Mouse (Mus musculus): ENCODE results near the gene Ifnar1. TPM values are rescaled to one million over a fixed set of nuclear protein-coding genes. Genes with fewer than 3 reads are reported as not detected.

The Ifnar1 gene
- polyA plus RNA-seq, 1 experiment from 2014 or later, result 43.9 TPM

DNA sequence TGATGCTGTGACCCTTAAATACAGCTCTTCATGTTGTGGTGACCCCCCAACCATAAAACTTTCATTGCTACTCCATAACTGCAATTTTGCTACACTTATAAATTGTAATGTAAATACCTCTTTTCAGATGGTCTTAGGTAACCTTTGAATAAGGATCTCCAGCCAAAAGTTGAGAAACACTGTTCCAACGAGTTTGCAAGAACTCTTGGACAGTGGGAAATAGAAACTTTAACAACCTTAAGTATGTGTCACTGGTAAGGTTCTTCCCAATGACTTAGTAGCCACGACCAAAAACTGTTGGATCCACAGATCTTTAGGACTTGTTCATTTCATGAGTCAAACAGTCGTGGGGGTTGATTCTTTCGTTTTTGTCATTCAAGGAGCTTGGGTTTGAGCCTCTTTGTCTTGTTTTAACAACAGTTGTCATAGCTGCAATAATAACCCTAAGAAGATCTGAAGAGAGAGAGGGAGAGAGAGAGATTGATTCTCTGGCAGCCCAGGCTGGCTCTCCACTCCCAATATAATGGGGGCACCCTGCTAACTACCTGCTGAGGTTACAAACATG is 21.1 kb upstream of the Ifnar1 start:
- DNase-seq (ENCODE audit: low spot score), result no peak
- H3K27ac ChIP-seq, result peak overlapping the region; percentile 85
- WGBS, result 87% methylated on average over 4 of the region's 4 CpGs
- H3K36me3 ChIP-seq, result 0 out of 2 replicates have a peak, but pooled peaks cover 8% of the 10 kb centered on the region
- H3K4me1 ChIP-seq, result peaks cover 41% of the 10 kb centered on the region
- H3K27me3 ChIP-seq (ENCODE audit: insufficient read depth, poor library complexity, severe bottlenecking), result no peaks in the 10 kb centered on the region
- no peaks in the 10 kb centered on the region for H3K9me3 ChIP-seq
- peak overlapping the region; percentile 66 for H3K4me3 ChIP-seq

DNA sequence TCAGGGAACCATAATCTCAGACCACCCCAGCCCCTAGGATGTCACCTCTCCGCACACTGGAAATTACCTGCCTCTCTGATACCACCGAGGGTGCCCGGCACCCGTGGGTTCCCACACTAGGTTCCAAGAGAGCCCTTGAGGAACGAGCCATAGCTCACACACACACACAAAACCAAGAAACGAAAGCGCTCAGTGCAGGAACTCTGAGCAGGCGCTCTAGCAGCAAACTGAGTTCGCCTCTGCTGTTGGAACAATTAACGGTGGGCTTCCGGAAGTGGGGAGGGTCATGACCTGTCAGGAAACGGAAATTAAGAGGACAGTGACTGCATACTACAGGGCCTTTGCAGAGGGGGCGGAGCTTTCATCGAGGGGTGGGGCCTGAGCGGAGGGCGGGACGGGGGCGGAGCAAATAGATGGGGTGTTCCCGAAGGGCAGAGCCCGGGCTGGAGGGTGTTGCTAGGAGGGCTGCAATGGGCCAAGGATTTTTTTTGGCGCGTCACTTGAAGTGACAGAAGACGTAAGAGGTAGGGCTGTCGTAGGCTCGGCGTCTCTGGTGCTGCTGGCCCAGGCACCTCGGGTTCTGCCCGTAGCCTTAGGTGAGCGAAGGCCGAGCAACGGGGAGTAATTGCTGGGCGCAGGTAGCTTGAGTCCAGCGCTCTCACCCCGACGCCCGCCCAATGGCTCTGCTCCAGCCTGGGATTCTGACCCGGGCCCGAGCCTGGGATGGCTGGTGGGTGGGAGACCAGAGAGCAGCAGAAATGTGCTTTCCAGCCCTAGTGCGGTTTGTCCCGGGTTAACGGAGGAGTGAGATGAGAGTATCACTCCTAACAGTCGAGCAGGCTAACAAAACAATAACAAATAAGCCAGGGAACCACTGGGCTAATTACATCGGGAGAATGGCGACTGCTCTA is 20.2 kb upstream of the Ifnar1 start:
- H3K4me1 ChIP-seq, result peaks cover 41% of the 10 kb centered on the region
- peak overlapping the region; percentile 66 for H3K4me3 ChIP-seq
- WGBS, result 2% methylated on average over 44 of the region's 44 CpGs
- H3K9me3 ChIP-seq, result no peaks in the 10 kb centered on the region
- H3K27me3 ChIP-seq (ENCODE audit: insufficient read depth, poor library complexity, severe bottlenecking), result no peaks in the 10 kb centered on the region
- H3K36me3 ChIP-seq, result 0 out of 2 replicates have a peak, but pooled peaks cover 8% of the 10 kb centered on the region
- peak; percentile 99 for DNase-seq (ENCODE audit: low spot score)
- peak overlapping the region; percentile 85 for H3K27ac ChIP-seq

DNA sequence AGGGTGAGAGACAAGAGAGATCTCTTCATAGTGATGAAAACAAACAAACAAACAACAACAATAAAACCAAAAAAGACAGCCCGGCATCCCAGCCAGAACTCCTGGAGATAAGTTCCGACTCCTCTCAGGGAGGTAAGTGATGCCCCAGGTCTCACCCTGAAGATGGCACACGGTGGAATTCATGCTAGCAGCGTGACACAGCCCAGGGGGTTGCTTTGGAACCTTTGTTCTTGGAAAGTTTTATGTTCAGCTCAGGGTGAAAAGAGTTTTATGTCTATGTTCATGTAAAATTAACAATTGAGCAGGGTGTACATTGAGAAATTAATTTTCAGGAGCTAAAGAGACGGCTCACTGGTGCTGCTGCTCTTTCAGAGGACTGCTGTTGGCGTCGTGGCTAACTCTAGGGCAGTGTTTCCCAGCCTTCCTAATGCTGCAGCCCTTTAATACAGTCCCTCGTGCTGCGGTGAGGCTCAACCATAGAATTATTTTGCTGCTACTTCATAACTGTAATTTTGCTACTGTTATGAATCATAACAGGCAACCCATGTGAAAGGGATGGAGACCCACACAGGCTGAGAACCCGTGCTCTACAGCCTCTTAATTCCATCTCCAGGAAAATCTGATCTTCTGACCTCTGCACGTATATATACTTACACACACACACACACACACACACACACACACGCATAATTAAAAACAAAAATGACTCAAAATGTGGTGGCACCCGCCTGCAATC is 19.4 kb upstream of the Ifnar1 start:
- H3K27ac ChIP-seq, result peak overlapping the region; percentile 85
- no peaks in the 10 kb centered on the region for H3K9me3 ChIP-seq
- DNase-seq (ENCODE audit: low spot score), result no peak
- 53% methylated on average over 13 of the region's 13 CpGs for WGBS
- peaks cover 41% of the 10 kb centered on the region for H3K4me1 ChIP-seq
- H3K4me3 ChIP-seq, result peak overlapping the region; percentile 66
- H3K36me3 ChIP-seq, result 0 out of 2 replicates have a peak, but pooled peaks cover 8% of the 10 kb centered on the region
- H3K27me3 ChIP-seq (ENCODE audit: insufficient read depth, poor library complexity, severe bottlenecking), result no peaks in the 10 kb centered on the region

DNA sequence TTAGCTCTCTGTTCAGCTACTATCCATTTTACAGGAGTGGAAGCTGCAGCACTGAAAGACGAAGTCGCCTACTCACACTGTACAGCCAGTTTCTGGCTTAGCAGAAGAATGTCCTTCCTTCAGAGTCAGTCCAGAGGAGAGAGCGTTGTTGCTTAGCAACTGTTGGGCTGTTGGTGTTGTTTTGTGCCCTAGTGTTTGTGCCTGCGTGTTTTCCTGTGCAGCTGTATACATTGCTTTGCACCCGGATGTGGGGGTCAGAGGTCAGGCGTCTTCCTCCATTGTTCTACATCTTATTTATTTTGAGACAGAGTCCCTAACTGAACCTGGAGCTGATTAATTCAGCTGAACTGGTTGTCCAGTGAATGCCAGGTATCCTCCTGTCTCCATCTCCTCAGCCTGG is 18.5 kb upstream of the Ifnar1 start:
- H3K27ac ChIP-seq, result no peak overlapping the region
- no peak for DNase-seq (ENCODE audit: low spot score)
- H3K4me3 ChIP-seq, result 0 out of 2 replicates have a peak overlapping the region, but pooled peaks have one; percentile 8
- peaks cover 41% of the 10 kb centered on the region for H3K4me1 ChIP-seq
- 0 out of 2 replicates have a peak, but pooled peaks cover 8% of the 10 kb centered on the region for H3K36me3 ChIP-seq
- 55% methylated on average over 6 of the region's 6 CpGs for WGBS
- H3K9me3 ChIP-seq, result no peaks in the 10 kb centered on the region
- H3K27me3 ChIP-seq (ENCODE audit: insufficient read depth, poor library complexity, severe bottlenecking), result no peaks in the 10 kb centered on the region

DNA sequence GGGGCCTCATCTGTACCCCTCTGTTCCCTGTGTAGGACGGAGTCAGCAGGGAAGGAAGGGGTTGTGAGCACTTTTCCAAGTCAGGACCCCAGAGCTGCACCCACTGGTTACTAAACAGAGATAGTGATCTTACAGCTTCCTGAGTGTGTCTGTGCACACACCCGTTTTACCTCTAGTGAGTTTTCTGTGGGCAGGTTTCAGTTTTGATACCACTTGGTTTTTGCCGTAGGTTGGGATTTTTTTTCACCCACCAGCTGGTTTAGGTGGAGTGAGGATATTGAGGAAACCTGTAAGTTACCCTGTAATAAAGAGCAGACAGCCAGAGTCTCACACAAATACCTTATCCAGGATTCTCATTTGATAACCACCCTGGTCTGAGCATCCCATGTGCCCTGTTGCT is 14.6 kb upstream of the Ifnar1 start:
- H3K9me3 ChIP-seq, result no peaks in the 10 kb centered on the region
- H3K27ac ChIP-seq, result no peak overlapping the region
- H3K36me3 ChIP-seq, result 0 out of 2 replicates have a peak, but pooled peaks cover 8% of the 10 kb centered on the region
- H3K27me3 ChIP-seq (ENCODE audit: insufficient read depth, poor library complexity, severe bottlenecking), result no peaks in the 10 kb centered on the region
- 69% methylated on average over 3 of the region's 3 CpGs for WGBS
- no peak for DNase-seq (ENCODE audit: low spot score)
- peaks cover 13% of the 10 kb centered on the region for H3K4me1 ChIP-seq
- no peak overlapping the region for H3K4me3 ChIP-seq

DNA sequence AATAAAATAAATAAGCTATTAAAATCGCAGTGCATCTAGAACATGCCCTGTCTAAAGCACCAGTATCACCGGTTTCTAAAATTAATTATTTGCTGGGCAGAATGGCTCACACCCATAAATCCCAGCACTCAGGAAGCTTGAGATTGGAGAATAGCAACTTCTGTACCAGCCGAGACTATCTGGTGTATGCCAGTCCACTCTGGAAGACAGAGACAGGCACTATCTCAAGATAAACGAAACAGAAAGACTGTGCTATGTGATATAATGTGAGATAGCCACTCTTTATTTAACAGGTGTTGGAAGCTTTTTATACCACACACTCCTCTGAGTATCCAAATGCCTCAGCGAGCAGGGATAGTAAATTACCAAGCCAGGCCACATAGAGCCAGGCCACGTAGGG is 13.6 kb upstream of the Ifnar1 start:
- H3K4me3 ChIP-seq, result no peak overlapping the region
- H3K36me3 ChIP-seq, result 0 out of 2 replicates have a peak, but pooled peaks cover 8% of the 10 kb centered on the region
- H3K27me3 ChIP-seq (ENCODE audit: insufficient read depth, poor library complexity, severe bottlenecking), result no peaks in the 10 kb centered on the region
- no peak for DNase-seq (ENCODE audit: low spot score)
- H3K27ac ChIP-seq, result no peak overlapping the region
- H3K9me3 ChIP-seq, result no peaks in the 10 kb centered on the region
- H3K4me1 ChIP-seq, result peaks cover 3% of the 10 kb centered on the region
- 72% methylated on average over 6 of the region's 6 CpGs for WGBS

DNA sequence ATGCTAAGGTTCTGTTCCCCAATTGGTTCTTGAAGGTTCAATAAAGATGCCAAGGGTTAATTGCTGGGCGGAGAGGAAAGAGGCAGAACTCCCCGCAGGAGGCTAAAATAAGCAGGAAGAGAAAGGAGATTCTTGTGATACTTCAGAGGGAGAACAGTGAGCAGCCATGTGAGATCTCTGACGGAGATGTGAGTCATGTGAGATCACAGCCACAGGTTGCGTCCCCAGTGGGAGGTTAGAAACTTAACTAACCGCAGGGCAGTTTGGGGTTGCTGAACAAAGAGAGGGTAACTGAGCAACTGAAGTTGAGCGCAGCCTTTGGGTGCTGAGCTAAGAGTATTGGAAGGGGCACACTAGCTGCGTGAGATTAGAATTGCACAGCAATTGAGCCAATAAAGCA is 9.3 kb upstream of the Ifnar1 start:
- Histone ChIP-seq H3K27me3 (ENCODE audit: insufficient read depth, poor library complexity, severe bottlenecking) (no peaks in the 10 kb centered on the region), H3K27ac (no peak overlapping the region), H3K9me3 (no peaks in the 10 kb centered on the region), H3K4me3 (no peak overlapping the region), H3K36me3 (no peaks in the 10 kb centered on the region), H3K4me1 (no peaks in the 10 kb centered on the region; the same call in 1 of the 2 replicates)
- 47% methylated on average over 7 of the region's 7 CpGs for WGBS
- DNase-seq (ENCODE audit: low spot score), result no peak

DNA sequence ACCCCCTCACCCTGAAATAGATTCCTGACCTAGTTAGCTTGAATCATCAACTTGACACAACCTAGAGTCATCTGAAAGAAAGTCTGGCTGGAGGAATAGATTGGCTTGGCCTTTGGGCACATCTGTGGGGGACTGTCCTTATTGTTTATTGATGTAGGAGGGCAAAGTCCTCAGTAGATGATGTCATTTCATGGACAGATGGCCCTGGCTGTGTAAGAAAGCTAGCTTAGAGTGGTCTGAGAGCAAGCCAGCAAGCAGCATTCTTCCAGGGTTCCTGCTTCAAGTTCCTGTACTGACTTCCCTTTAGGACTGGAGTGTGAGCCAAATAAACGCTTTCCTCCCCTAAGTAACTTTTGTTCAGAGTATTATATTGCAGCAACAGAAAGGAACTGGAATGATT is 7.0 kb upstream of the Ifnar1 start:
- no peaks in the 10 kb centered on the region for H3K9me3 ChIP-seq
- DNase-seq (ENCODE audit: low spot score), result no peak
- H3K27me3 ChIP-seq (ENCODE audit: insufficient read depth, poor library complexity, severe bottlenecking), result no peaks in the 10 kb centered on the region
- H3K4me3 ChIP-seq, result no peak overlapping the region
- no peaks in the 10 kb centered on the region; the same call in 1 of the 2 replicates for H3K4me1 ChIP-seq
- no peaks in the 10 kb centered on the region for H3K36me3 ChIP-seq
- H3K27ac ChIP-seq, result no peak overlapping the region
- WGBS, result 74% methylated on average over 1 of the region's 1 CpGs

DNA sequence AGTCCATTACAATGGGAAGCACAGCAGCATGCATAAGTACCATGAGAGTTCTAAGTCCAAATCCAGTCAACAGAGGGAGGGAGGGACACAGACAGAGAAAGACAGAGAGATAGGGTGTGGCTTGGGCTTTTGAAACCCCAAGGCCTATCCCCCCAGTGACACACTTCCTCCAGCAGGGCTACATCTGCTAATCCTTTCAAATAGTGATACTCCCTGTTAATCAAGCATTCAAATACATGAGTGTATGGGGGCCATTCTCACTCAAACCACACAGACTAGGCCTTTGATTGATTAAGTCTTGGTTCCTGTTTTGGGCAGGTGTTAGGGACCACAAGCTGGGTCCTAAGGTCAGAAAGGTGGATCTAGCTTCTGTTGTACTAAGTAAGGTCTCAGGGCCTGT is 4.5 kb upstream of the Ifnar1 start:
- no peaks in the 10 kb centered on the region; the same call in 1 of the 2 replicates for H3K4me1 ChIP-seq
- no peaks in the 10 kb centered on the region for H3K27me3 ChIP-seq (ENCODE audit: insufficient read depth, poor library complexity, severe bottlenecking)
- no peaks in the 10 kb centered on the region for H3K36me3 ChIP-seq
- no peaks in the 10 kb centered on the region for H3K9me3 ChIP-seq
- no peak overlapping the region for H3K4me3 ChIP-seq
- H3K27ac ChIP-seq, result no peak overlapping the region
- no peak for DNase-seq (ENCODE audit: low spot score)

DNA sequence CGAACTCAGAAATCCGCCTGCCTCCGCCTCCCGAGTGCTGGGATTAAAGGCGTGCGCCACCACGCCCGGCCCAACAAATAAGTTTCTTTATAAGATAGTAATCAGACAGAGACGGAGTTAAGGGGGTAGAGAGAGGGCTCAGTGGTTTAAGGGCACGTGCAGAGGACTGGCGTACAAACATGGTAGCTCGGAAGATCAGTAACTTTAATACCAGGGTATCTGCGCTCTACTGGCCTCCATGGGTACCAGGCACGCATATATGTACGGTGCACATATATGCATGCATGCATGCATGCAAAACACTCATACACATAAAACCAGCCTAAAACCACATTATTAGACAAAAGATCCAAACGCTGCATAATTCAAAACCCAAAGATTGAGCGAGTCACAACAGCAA is 651 bp upstream of the Ifnar1 start:
- H3K36me3 ChIP-seq, result peaks cover 11% of the 10 kb centered on the region; the same call in 1 of the 2 replicates

DNA sequence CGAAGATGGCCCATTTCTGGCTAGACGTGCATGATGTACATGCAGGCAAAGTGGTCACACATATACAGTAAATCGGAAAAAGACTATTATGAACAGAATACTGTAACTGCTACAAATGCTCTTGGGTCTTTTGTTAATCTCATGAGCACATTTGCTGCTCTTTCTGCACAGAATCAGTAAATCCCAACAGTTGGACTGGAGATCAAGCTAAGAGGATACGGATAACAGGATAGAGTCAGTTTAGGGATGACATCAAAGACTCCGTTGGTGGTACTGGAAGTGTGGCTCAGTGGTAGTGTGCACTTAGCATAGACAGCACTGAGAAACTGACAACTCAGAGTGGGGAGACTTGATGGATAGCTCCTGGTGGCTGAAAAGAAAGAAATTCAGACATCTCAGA is 803 bp downstream of the Ifnar1 start:
- Histone ChIP-seq H3K27me3 (ENCODE audit: insufficient read depth, poor library complexity, severe bottlenecking) (no peaks in the 10 kb centered on the region), H3K4me1 (peaks cover 8% of the 10 kb centered on the region), H3K36me3 (peaks cover 26% of the 10 kb centered on the region), H3K4me3 (peak overlapping the region; percentile 84), H3K27ac (peak overlapping the region; percentile 95), H3K9me3 (no peaks in the 10 kb centered on the region; the same call in 1 of the 2 replicates)
- DNase-seq (ENCODE audit: low spot score), result no peak
- 37% methylated on average over 5 of the region's 5 CpGs for WGBS

More for the DNA sequence above, 651 bp upstream of the Ifnar1 start:
- DNase-seq (ENCODE audit: low spot score), result no peak
- Histone ChIP-seq H3K27ac (peak overlapping the region; percentile 95), H3K4me1 (peaks cover 8% of the 10 kb centered on the region), H3K27me3 (ENCODE audit: insufficient read depth, poor library complexity, severe bottlenecking) (no peaks in the 10 kb centered on the region), H3K4me3 (peak overlapping the region; percentile 84), H3K9me3 (no peaks in the 10 kb centered on the region; the same call in 1 of the 2 replicates)
- 47% methylated on average over 17 of the region's 17 CpGs for WGBS

DNA sequence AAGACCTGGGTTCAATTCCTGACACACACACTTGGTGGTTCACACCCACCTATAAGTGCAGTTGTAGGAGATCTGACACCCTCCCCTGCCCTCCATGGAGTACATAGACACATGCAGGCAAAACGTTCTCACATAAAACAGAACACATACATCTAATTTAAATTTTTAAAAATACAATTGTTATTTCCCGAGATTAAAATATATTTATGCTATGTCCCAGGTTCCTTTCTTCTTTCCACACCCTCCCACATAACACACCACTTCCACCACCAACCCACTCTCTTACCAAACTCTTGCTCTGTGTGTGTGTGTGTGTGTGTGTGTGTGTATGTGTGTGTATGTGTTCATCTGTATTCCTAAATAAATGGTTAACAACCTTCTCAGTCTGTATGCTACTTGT is 3.0 kb downstream of the Ifnar1 start:
- no peak overlapping the region for H3K27ac ChIP-seq

More for the DNA sequence above, 3.0 kb downstream of the Ifnar1 start:
- Histone ChIP-seq H3K27me3 (ENCODE audit: insufficient read depth, poor library complexity, severe bottlenecking) (no peaks in the 10 kb centered on the region), H3K36me3 (peaks cover 41% of the 10 kb centered on the region), H3K9me3 (no peaks in the 10 kb centered on the region; the same call in 1 of the 2 replicates), H3K4me1 (peaks cover 8% of the 10 kb centered on the region), H3K4me3 (no peak overlapping the region)
- 84% methylated on average over 2 of the region's 2 CpGs for WGBS
- no peak for DNase-seq (ENCODE audit: low spot score)
